Mouse (Mus musculus): ENCODE measurements around the gene Tnfrsf11a. TPM values are rescaled to one million over a fixed set of nuclear protein-coding genes. Genes with fewer than 3 reads are reported as not detected.

The Tnfrsf11a gene
- total and polyA plus RNA-seq, 3 experiments: 0.11 TPM; not detected in 2

- Histone ChIP-seq H3K36me3 (replicated peaks) (no peaks in the 10 kb centered on the region), H3K9me3 (replicated peaks) (no peaks in the 10 kb centered on the region), H3K4me3 (ENCODE audit: low read depth, low read length) (no peak overlapping the region), H3K4me1 (ENCODE audit: insufficient read depth, low read depth, low read length) (no peaks in the 10 kb centered on the region), H3K27me3 (ENCODE audit: insufficient read depth, low read length) (peaks cover 6% of the 10 kb centered on the region; the same call in 1 of the 2 replicates)
- TF ChIP-seq POLR2AphosphoS5 (IDR thresholded peaks at IDR 0.05; ENCODE audit: insufficient replicate concordance, low read depth, low read length): no peak
- TF ChIP-seq CTCF (IDR thresholded peaks at IDR 0.05; ENCODE audit: low read depth, low read length): no peak
- TF ChIP-seq TAL1 (conservative IDR thresholded peaks at IDR 0.05; ENCODE audit: low read depth, low read length): no peak
- no peak for TF ChIP-seq GATA2 (IDR thresholded peaks at IDR 0.05; ENCODE audit: borderline replicate concordance, low read depth, low read length)
- TF ChIP-seq GATA1 (IDR thresholded peaks at IDR 0.05; ENCODE audit: borderline replicate concordance, low read length): no peak
- no peak for ATAC-seq (ENCODE audit: extremely low read depth, insufficient number of reproducible peaks, low FRiP score, poor library complexity, severe bottlenecking)
- no peak for DNase-seq (ENCODE audit: low spot score)
Observed at GRCm38 (mm10) chr1:105815736-105816135, 35.2 kb downstream of the Tnfrsf11a start.

DNA sequence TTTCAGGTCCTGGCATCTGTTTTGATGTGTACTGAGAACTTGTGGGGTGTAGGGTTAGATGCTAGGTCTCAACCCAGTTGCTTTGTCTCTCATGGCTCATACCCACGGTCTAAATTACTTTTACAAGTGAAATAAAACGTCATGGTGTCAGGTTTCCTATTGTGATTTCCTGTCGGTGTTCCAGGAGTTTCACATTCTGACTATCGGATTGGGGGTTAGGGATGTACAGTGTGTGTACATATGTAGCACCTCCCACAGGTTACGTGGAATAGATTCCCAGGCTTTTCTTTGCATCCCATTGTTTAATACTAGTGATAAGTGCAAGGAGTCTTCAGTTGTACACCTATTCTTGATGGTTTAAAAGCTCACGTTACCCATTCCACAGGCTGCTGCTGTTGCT lies 38.5 kb downstream of the Tnfrsf11a start:
- H3K27me3 ChIP-seq (ENCODE audit: insufficient read depth, low read length): peaks cover 2% of the 10 kb centered on the region; the same call in 1 of the 2 replicates
- ATAC-seq (ENCODE audit: extremely low read depth, insufficient number of reproducible peaks, low FRiP score, poor library complexity, severe bottlenecking) (no peak), DNase-seq (ENCODE audit: low spot score) (no peak)
- no peaks in the 10 kb centered on the region for H3K4me1 ChIP-seq (ENCODE audit: insufficient read depth, low read depth, low read length)
- H3K36me3 ChIP-seq (replicated peaks): no peaks in the 10 kb centered on the region
- H3K4me3 ChIP-seq (ENCODE audit: low read depth, low read length): no peak overlapping the region
- no peaks in the 10 kb centered on the region for H3K9me3 ChIP-seq (replicated peaks)
- TF ChIP-seq GATA2 (IDR thresholded peaks at IDR 0.05; ENCODE audit: borderline replicate concordance, low read depth, low read length): no peak
- no peak for TF ChIP-seq POLR2AphosphoS5 (IDR thresholded peaks at IDR 0.05; ENCODE audit: insufficient replicate concordance, low read depth, low read length)
- no peak for TF ChIP-seq GATA1 (IDR thresholded peaks at IDR 0.05; ENCODE audit: borderline replicate concordance, low read length)
- TF ChIP-seq TAL1 (conservative IDR thresholded peaks at IDR 0.05; ENCODE audit: low read depth, low read length): no peak
- no peak for TF ChIP-seq CTCF (IDR thresholded peaks at IDR 0.05; ENCODE audit: low read depth, low read length)

- H3K27me3 ChIP-seq (ENCODE audit: insufficient read depth, low read length): peaks cover 2% of the 10 kb centered on the region; the same call in 1 of the 2 replicates
- H3K9me3 ChIP-seq (replicated peaks): no peaks in the 10 kb centered on the region
- no peaks in the 10 kb centered on the region for H3K4me1 ChIP-seq (ENCODE audit: insufficient read depth, low read depth, low read length)
- no peaks in the 10 kb centered on the region for H3K36me3 ChIP-seq (replicated peaks)
- ATAC-seq (ENCODE audit: extremely low read depth, insufficient number of reproducible peaks, low FRiP score, poor library complexity, severe bottlenecking) (no peak), DNase-seq (ENCODE audit: low spot score) (no peak)
- H3K4me3 ChIP-seq (ENCODE audit: low read depth, low read length): no peak overlapping the region
- TF ChIP-seq GATA1 (IDR thresholded peaks at IDR 0.05; ENCODE audit: borderline replicate concordance, low read length): no peak
- no peak for TF ChIP-seq POLR2AphosphoS5 (IDR thresholded peaks at IDR 0.05; ENCODE audit: insufficient replicate concordance, low read depth, low read length)
- no peak for TF ChIP-seq CTCF (IDR thresholded peaks at IDR 0.05; ENCODE audit: low read depth, low read length)
- no peak for TF ChIP-seq TAL1 (conservative IDR thresholded peaks at IDR 0.05; ENCODE audit: low read depth, low read length)
- no peak for TF ChIP-seq GATA2 (IDR thresholded peaks at IDR 0.05; ENCODE audit: borderline replicate concordance, low read depth, low read length)
Observed at GRCm38 (mm10) chr1:105819740-105820139, 39.2 kb downstream of the Tnfrsf11a start.

DNA sequence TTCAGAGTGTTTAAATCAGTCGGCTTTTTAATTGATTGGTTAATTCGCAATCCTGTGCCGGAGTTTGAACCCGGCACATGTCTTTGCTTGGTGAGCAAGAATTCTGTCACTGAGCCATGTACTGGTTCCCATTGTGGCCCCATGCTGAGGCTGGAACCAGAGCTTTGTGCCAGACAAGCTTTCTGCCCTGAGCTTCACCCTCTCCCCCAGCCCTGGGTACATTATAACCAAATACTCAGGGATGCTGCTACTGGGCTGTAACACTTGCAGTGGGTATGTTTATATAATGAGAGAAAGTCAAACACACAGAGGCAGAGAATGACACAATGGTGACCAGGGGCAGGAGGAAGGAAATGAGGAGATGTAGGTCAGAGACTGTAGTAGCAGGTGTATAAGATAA lies 43.8 kb downstream of the Tnfrsf11a start:
- H3K36me3 ChIP-seq (replicated peaks): no peaks in the 10 kb centered on the region
- no peak for ATAC-seq (ENCODE audit: extremely low read depth, insufficient number of reproducible peaks, low FRiP score, poor library complexity, severe bottlenecking)

GRCm38 (mm10) chr1:105824980-105825379 lies 44.5 kb downstream of the Tnfrsf11a start:
- Histone ChIP-seq H3K4me1 (ENCODE audit: insufficient read depth, low read depth, low read length) (no peaks in the 10 kb centered on the region), H3K4me3 (ENCODE audit: low read depth, low read length) (no peak overlapping the region), H3K9me3 (replicated peaks) (no peaks in the 10 kb centered on the region), H3K36me3 (replicated peaks) (no peaks in the 10 kb centered on the region), H3K27me3 (ENCODE audit: insufficient read depth, low read length) (no peaks in the 10 kb centered on the region)
- TF ChIP-seq GATA2 (IDR thresholded peaks at IDR 0.05; ENCODE audit: borderline replicate concordance, low read depth, low read length) (no peak), TAL1 (conservative IDR thresholded peaks at IDR 0.05; ENCODE audit: low read depth, low read length) (no peak)
- DNase-seq (ENCODE audit: low spot score) (no peak), ATAC-seq (ENCODE audit: extremely low read depth, insufficient number of reproducible peaks, low FRiP score, poor library complexity, severe bottlenecking) (no peak)

More for the DNA sequence above, 43.8 kb downstream of the Tnfrsf11a start:
- DNase-seq (ENCODE audit: low spot score): no peak
- H3K27me3 ChIP-seq (ENCODE audit: insufficient read depth, low read length): no peaks in the 10 kb centered on the region
- TF ChIP-seq TAL1 (conservative IDR thresholded peaks at IDR 0.05; ENCODE audit: low read depth, low read length) (no peak), GATA1 (IDR thresholded peaks at IDR 0.05; ENCODE audit: borderline replicate concordance, low read length) (no peak), CTCF (IDR thresholded peaks at IDR 0.05; ENCODE audit: low read depth, low read length) (no peak), GATA2 (IDR thresholded peaks at IDR 0.05; ENCODE audit: borderline replicate concordance, low read depth, low read length) (no peak), POLR2AphosphoS5 (IDR thresholded peaks at IDR 0.05; ENCODE audit: insufficient replicate concordance, low read depth, low read length) (no peak)
- H3K9me3 ChIP-seq (replicated peaks): no peaks in the 10 kb centered on the region
- no peak overlapping the region for H3K4me3 ChIP-seq (ENCODE audit: low read depth, low read length)
- H3K4me1 ChIP-seq (ENCODE audit: insufficient read depth, low read depth, low read length): no peaks in the 10 kb centered on the region

DNA sequence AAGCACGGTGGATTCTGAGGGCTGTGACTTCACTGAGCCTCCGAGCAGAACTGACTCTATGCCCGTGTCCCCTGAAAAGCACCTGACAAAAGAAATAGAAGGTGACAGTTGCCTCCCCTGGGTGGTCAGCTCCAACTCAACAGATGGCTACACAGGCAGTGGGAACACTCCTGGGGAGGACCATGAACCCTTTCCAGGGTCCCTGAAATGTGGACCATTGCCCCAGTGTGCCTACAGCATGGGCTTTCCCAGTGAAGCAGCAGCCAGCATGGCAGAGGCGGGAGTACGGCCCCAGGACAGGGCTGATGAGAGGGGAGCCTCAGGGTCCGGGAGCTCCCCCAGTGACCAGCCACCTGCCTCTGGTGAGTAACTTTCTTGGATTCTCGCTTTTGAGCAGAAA lies 46.9 kb downstream of the Tnfrsf11a start:
- H3K36me3 ChIP-seq (replicated peaks): no peaks in the 10 kb centered on the region
- H3K4me1 ChIP-seq (ENCODE audit: insufficient read depth, low read depth, low read length): no peaks in the 10 kb centered on the region
- H3K27me3 ChIP-seq (ENCODE audit: insufficient read depth, low read length): no peaks in the 10 kb centered on the region
- ATAC-seq (ENCODE audit: extremely low read depth, insufficient number of reproducible peaks, low FRiP score, poor library complexity, severe bottlenecking) (no peak), DNase-seq (ENCODE audit: low spot score) (no peak)
- TF ChIP-seq TAL1 (conservative IDR thresholded peaks at IDR 0.05; ENCODE audit: low read depth, low read length): no peak
- no peak for TF ChIP-seq GATA1 (IDR thresholded peaks at IDR 0.05; ENCODE audit: borderline replicate concordance, low read length)
- no peak for TF ChIP-seq POLR2AphosphoS5 (IDR thresholded peaks at IDR 0.05; ENCODE audit: insufficient replicate concordance, low read depth, low read length)
- no peak for TF ChIP-seq CTCF (IDR thresholded peaks at IDR 0.05; ENCODE audit: low read depth, low read length)
- no peak for TF ChIP-seq GATA2 (IDR thresholded peaks at IDR 0.05; ENCODE audit: borderline replicate concordance, low read depth, low read length)
- H3K4me3 ChIP-seq (ENCODE audit: low read depth, low read length): no peak overlapping the region
- H3K9me3 ChIP-seq (replicated peaks): no peaks in the 10 kb centered on the region
